Mouse (Mus musculus): ENCODE measurements around the gene Rps6kb2. TPM values are rescaled to one million over a fixed set of nuclear protein-coding genes. Genes with fewer than 3 reads are reported as not detected.

Gene Rps6kb2
- polyA plus RNA-seq, 1 experiment from 2014 or later, result 42.4 TPM

DNA sequence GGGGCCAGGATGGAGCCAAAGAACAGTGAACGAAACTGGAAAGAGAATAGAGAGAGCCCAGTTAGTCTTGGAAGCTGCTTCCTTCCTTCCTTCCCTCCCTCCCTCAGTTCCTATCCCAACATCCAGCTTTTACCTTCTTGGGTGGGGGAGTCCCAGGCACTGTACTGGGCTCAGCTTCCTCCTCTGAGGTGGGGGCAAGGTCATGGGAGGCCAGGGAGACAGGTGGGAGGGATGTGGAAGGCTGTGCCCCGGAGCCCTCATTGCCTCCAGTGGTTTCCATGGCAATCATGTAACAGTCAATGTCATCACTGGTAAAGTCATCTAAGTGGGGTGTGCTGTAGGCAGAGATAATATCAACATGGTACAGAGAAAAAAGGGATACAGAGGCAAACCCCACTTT lies 32.9 kb upstream of the Rps6kb2 start:
- H3K27me3 ChIP-seq (ENCODE audit: insufficient read depth, low read length), result no peaks in the 10 kb centered on the region
- DNase-seq (ENCODE audit: low spot score), result no peak
- no peak overlapping the region for H3K27ac ChIP-seq
- no peak for ATAC-seq (replicated peaks; ENCODE audit: low FRiP score, low read depth)
- H3K4me1 ChIP-seq (replicated peaks; ENCODE audit: insufficient read depth, low read length), result peaks cover 23% of the 10 kb centered on the region
- H3K4me2 ChIP-seq (ENCODE audit: low read length), result no peak overlapping the region
- no peaks in the 10 kb centered on the region for H3K9me3 ChIP-seq (replicated peaks; ENCODE audit: low read length)
- TF ChIP-seq CTCF (IDR thresholded peaks at IDR 0.05; ENCODE audit: low read depth), result no peak
- WGBS, result 33% methylated on average over 2 of the region's 2 CpGs
- H3K4me3 ChIP-seq (replicated peaks; ENCODE audit: low read depth, low read length), result no peak overlapping the region
- H3K36me3 ChIP-seq (ENCODE audit: insufficient read depth, low read length), result peaks cover 32% of the 10 kb centered on the region
- no peak overlapping the region for H3K9ac ChIP-seq (ENCODE audit: low read depth, low read length)

DNA sequence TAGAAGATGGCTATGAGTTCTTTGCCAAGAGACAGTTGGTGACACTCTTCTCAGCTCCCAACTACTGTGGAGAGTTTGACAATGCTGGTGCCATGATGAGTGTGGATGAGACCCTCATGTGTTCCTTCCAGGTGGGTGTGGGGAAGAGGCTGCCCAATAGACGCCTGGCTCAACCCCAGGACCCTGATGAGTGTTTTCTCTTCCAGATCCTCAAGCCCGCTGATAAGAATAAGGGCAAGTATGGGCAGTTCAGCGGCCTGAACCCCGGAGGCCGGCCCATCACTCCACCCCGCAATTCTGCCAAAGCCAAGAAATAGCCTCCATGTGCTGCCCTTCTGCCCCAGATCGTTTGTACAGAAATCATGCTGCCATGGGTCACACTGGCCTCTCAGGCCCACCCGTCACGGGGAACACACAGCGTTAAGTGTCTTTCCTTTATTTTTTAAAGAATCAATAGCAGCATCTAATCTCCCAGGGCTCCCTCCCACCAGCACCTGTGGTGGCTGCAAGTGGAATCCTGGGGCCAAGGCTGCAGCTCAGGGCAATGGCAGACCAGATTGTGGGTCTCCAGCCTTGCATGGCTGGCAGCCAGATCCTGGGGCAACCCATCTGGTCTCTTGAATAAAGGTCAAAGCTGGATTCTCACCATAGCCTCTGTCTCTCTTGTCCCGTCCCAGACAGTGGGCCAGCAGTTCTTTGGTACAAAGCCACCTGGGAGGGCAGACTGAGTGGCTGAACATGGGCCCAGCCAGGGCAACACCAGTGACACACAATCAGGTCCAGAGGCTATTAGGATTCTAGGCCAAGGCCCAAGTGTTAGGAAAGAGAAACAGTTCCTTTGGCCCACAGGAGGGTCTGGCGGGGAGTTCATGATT lies 31.9 kb upstream of the Rps6kb2 start:
- Histone ChIP-seq H3K36me3 (ENCODE audit: insufficient read depth, low read length) (peaks cover 32% of the 10 kb centered on the region), H3K27ac (no peak overlapping the region), H3K4me2 (ENCODE audit: low read length) (no peak overlapping the region), H3K4me1 (replicated peaks; ENCODE audit: insufficient read depth, low read length) (peaks cover 22% of the 10 kb centered on the region), H3K9ac (ENCODE audit: low read depth, low read length) (no peak overlapping the region), H3K4me3 (replicated peaks; ENCODE audit: low read depth, low read length) (no peak overlapping the region), H3K9me3 (replicated peaks; ENCODE audit: low read length) (no peaks in the 10 kb centered on the region), H3K27me3 (ENCODE audit: insufficient read depth, low read length) (no peaks in the 10 kb centered on the region)
- no peak for DNase-seq (ENCODE audit: low spot score)
- no peak for TF ChIP-seq CTCF (IDR thresholded peaks at IDR 0.05; ENCODE audit: low read depth)
- 75% methylated on average over 12 of the region's 12 CpGs for WGBS
- ATAC-seq (replicated peaks; ENCODE audit: low FRiP score, low read depth), result no peak

DNA sequence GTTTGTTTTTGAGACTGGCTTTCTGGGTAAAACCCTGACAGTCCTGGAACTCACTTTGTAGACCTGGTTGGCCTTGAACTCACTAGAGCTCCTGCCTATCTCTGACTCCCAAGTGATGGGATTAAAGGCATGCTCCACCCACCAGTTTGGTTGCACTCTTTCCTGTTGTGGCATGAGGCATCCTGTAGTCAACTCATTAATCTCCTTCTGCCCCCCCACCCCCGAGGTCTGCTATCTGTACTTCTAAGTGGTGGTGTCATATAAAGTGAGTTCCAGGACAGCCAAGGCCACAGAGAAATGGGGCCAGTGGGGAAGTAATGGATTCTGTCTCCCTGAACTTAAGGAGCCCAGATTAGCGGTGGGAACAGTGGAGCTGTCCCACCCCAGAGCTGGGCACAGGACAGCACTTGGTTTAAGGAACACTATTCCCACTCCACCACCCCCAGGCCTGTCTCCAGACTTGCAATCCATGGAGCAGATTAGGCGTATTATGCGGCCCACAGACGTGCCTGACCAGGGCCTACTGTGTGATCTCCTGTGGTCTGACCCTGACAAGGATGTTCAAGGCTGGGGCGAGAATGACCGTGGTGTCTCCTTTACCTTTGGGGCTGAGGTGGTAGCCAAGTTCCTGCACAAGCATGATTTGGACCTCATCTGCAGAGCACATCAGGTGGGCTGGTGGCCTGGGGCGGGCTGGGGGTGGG lies 31.0 kb upstream of the Rps6kb2 start:
- H3K4me1 ChIP-seq (replicated peaks; ENCODE audit: insufficient read depth, low read length), result peaks cover 22% of the 10 kb centered on the region
- ATAC-seq (replicated peaks; ENCODE audit: low FRiP score, low read depth) (no peak), DNase-seq (ENCODE audit: low spot score) (no peak)
- no peaks in the 10 kb centered on the region for H3K27me3 ChIP-seq (ENCODE audit: insufficient read depth, low read length)
- H3K4me2 ChIP-seq (ENCODE audit: low read length), result no peak overlapping the region
- H3K27ac ChIP-seq, result no peak overlapping the region
- no peak overlapping the region for H3K9ac ChIP-seq (ENCODE audit: low read depth, low read length)
- no peak overlapping the region for H3K4me3 ChIP-seq (replicated peaks; ENCODE audit: low read depth, low read length)
- WGBS, result 83% methylated on average over 8 of the region's 8 CpGs
- TF ChIP-seq CTCF (IDR thresholded peaks at IDR 0.05; ENCODE audit: low read depth), result no peak
- peaks cover 29% of the 10 kb centered on the region for H3K36me3 ChIP-seq (ENCODE audit: insufficient read depth, low read length)
- H3K9me3 ChIP-seq (replicated peaks; ENCODE audit: low read length), result no peaks in the 10 kb centered on the region

DNA sequence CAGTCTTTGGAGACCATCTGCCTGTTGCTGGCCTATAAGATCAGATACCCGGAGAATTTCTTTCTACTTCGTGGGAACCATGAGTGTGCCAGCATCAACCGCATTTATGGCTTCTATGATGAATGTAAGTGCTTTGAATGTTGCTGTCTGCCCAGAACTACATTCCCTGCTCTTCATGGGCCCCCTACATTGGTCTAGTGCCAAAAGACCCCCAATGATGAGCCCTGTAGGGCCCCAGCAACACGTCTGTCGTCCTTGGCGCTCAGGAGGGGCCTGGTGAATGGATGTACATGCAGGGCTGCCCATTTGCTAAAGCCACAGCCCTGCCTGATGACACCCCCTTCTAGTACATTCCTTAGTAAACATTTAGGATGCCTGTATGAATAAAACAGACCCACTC lies 30.0 kb upstream of the Rps6kb2 start:
- H3K36me3 ChIP-seq (ENCODE audit: insufficient read depth, low read length), result peaks cover 26% of the 10 kb centered on the region

GRCm38 (mm10) chr19:4192251-4192985 lies 29.3 kb upstream of the Rps6kb2 start:
- peaks cover 22% of the 10 kb centered on the region for H3K4me1 ChIP-seq (replicated peaks; ENCODE audit: insufficient read depth, low read length)

More for the DNA sequence above, 30.0 kb upstream of the Rps6kb2 start:
- no peak for TF ChIP-seq CTCF (IDR thresholded peaks at IDR 0.05; ENCODE audit: low read depth)
- Histone ChIP-seq H3K27me3 (ENCODE audit: insufficient read depth, low read length) (no peaks in the 10 kb centered on the region), H3K4me2 (ENCODE audit: low read length) (peak overlapping the region; percentile 83), H3K27ac (peak overlapping the region; percentile 98; the same call in 1 of the 2 replicates), H3K9ac (ENCODE audit: low read depth, low read length) (peak overlapping the region; percentile 99), H3K9me3 (replicated peaks; ENCODE audit: low read length) (no peaks in the 10 kb centered on the region), H3K4me3 (replicated peaks; ENCODE audit: low read depth, low read length) (peak overlapping the region; percentile 94), H3K4me1 (replicated peaks; ENCODE audit: insufficient read depth, low read length) (peaks cover 22% of the 10 kb centered on the region)
- no peak for ATAC-seq (replicated peaks; ENCODE audit: low FRiP score, low read depth)
- DNase-seq (ENCODE audit: low spot score), result no peak
- WGBS, result 45% methylated on average over 6 of the region's 6 CpGs

More at GRCm38 (mm10) chr19:4192251-4192985, 29.3 kb upstream of the Rps6kb2 start:
- Histone ChIP-seq H3K27me3 (ENCODE audit: insufficient read depth, low read length) (no peaks in the 10 kb centered on the region), H3K4me3 (replicated peaks; ENCODE audit: low read depth, low read length) (peak overlapping the region; percentile 94), H3K27ac (peak overlapping the region; percentile 98), H3K9ac (ENCODE audit: low read depth, low read length) (peak overlapping the region; percentile 99), H3K4me2 (ENCODE audit: low read length) (peak overlapping the region; percentile 83), H3K9me3 (replicated peaks; ENCODE audit: low read length) (no peaks in the 10 kb centered on the region), H3K36me3 (ENCODE audit: insufficient read depth, low read length) (peaks cover 26% of the 10 kb centered on the region)
- under 1% methylated on average over 49 of the region's 52 CpGs for WGBS
- TF ChIP-seq CTCF (IDR thresholded peaks at IDR 0.05; ENCODE audit: low read depth), result no peak
- DNase-seq (ENCODE audit: low spot score) (no peak), ATAC-seq (replicated peaks; ENCODE audit: low FRiP score, low read depth) (peak; percentile 3; the same call in 1 of the 2 replicates)

Data from kidney, postnatal 0 days (tissue).